Mouse (Mus musculus) small intestine, adult 2 months (tissue): ENCODE data around the gene Stambpl1.

Experiments
- CTCF ChIP-seq: fragments of 200-500 bp; IDR thresholded peaks from 2 replicates; pipeline ENCODE4 v1.5.1; 2012; ENCODE audit warnings: low read depth, mild to moderate bottlenecking, control low read depth, inconsistent platforms, low read length, moderate library complexity, mixed read lengths; ENCODE audit not compliant: insufficient replicate concordance, insufficient read length; ENCODE audit errors: extremely low read depth
- POLR2A ChIP-seq: fragments of 200-500 bp; IDR thresholded peaks from 2 replicates; pipeline ENCODE4 v1.6.1; 2012; ENCODE audit warnings: low read depth, mild to moderate bottlenecking, control low read depth, inconsistent platforms, low read length, moderate library complexity

DNA sequence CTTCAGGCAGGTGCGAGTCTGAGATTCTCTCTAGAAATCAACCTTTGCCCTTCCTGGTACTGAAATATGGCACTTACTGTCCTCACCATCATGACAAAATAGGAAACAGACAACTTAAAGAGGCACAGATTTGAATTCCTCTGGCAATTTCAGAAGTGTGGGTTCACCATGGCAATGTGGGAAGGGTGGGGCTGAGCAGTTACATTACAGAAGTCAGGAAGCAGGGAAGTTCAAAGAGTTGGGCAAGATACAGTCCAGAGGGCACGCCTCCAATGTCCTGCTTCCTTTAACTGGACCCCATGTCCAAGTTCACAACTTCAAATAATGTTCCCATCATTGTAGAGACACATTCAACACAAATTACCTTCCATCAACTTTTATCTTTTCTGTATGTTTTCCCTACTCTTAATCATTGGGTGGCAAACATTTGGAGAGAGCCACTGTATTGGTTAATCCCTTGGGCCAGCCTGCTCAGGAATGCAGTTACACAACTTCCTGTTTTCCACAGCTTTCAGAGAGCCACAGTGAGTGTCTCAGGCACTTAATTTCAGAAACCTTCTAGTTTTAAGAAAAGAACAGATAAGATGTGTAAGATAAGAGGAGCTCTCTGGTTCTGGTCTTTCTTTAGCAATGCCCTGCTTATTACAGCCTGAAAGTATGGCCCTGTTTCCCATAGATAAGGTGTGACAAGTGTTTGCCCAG is 70.4 kb downstream of the Stambpl1 start:
- TF ChIP-seq CTCF (no peak), POLR2A (no peak)
